Mouse (Mus musculus): ENCODE measurements at regions not wholly inside any gene's neighbourhood (a gene's known extent, or its start where the extent isn't known, plus 50 kb on each side); places are given as distances from the start of the nearest gene placed in this dataset.
A peak's percentile ranks its signal among the peaks of the same experiment; 100 is the strongest.

GRCm38 (mm10) chr2:51045626-51046025, 103.3 kb downstream of the Rnd3 start:
- Histone ChIP-seq H3K36me3 (no peaks in the 10 kb centered on the region), H3K27me3 (ENCODE audit: low read depth, poor library complexity, severe bottlenecking) (no peaks in the 10 kb centered on the region), H3K27ac (replicated peaks) (no peak overlapping the region), H3K4me1 (peaks cover 28% of the 10 kb centered on the region), H3K4me3 (no peak overlapping the region), H3K9me3 (replicated peaks) (no peaks in the 10 kb centered on the region)
- WGBS: 88% methylated on average over 2 of the region's 2 CpGs
- no peak for DNase-seq (ENCODE audit: low spot score)

DNA sequence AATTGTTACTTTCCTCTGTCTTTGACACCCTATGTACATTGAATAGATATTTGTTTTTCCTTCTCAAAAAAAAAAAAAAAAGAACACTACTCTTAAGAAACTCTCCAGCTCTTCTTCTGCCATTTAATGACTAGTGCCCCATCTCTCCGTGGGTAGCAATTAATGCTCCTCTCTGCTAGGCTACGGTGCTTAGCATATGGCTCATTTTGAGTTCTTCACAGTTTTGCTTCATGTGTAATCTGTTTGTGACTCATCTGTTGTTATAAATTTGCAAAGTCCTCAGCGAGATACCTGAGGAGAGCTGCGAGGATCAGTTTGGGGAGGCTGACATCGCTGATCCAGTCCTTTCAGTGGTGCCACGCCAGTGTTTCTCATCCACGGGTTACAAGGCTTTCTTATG, 107.8 kb downstream of the Rnd3 start:
- Histone ChIP-seq H3K4me1 (peaks cover 17% of the 10 kb centered on the region), H3K27ac (replicated peaks) (0 out of 2 replicates have a peak overlapping the region, but pooled peaks have one; percentile 33), H3K36me3 (no peaks in the 10 kb centered on the region), H3K9me3 (replicated peaks) (no peaks in the 10 kb centered on the region), H3K27me3 (ENCODE audit: low read depth, poor library complexity, severe bottlenecking) (no peaks in the 10 kb centered on the region), H3K4me3 (no peak overlapping the region)
- no peak for DNase-seq (ENCODE audit: low spot score)
- WGBS: 61% methylated on average over 7 of the region's 7 CpGs

- 72% methylated on average over 6 of the region's 6 CpGs for WGBS
Observed at GRCm38 (mm10) chr2:51038685-51039084, 110.2 kb downstream of the Rnd3 start.

DNA sequence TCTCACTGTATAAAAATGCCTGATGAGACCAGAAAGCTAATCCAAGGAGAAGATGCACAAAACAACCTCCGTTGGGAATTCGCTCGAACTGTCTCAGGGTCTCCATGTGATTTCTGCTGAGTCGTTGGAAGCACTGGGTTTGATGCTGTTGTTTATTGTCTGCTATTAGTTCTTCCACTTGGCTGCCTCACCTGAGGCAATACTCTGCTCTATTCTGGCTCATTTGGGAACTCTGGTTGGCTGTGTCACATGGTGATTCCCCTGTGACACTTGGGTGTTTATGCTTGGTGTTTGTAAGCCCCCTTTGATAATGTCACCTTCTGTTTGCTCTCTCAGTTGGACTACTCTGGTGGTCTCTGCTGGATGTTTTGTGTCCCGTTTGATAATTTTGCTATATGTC, 111.9 kb downstream of the Rnd3 start:
- no peak overlapping the region for H3K4me3 ChIP-seq
- no peak overlapping the region for H3K27ac ChIP-seq (replicated peaks)
- 87% methylated on average over 5 of the region's 5 CpGs for WGBS
- H3K36me3 ChIP-seq: no peaks in the 10 kb centered on the region
- no peaks in the 10 kb centered on the region for H3K9me3 ChIP-seq (replicated peaks)
- DNase-seq (ENCODE audit: low spot score): no peak
- no peaks in the 10 kb centered on the region for H3K27me3 ChIP-seq (ENCODE audit: low read depth, poor library complexity, severe bottlenecking)
- H3K4me1 ChIP-seq: peaks cover 24% of the 10 kb centered on the region

More at GRCm38 (mm10) chr2:51038685-51039084, 110.2 kb downstream of the Rnd3 start:
- H3K4me1 ChIP-seq: peaks cover 21% of the 10 kb centered on the region
- DNase-seq (ENCODE audit: low spot score): no peak
- H3K27ac ChIP-seq (replicated peaks): no peak overlapping the region
- H3K27me3 ChIP-seq (ENCODE audit: low read depth, poor library complexity, severe bottlenecking): no peaks in the 10 kb centered on the region
- no peak overlapping the region for H3K4me3 ChIP-seq
- H3K36me3 ChIP-seq: no peaks in the 10 kb centered on the region
- H3K9me3 ChIP-seq (replicated peaks): no peaks in the 10 kb centered on the region

DNA sequence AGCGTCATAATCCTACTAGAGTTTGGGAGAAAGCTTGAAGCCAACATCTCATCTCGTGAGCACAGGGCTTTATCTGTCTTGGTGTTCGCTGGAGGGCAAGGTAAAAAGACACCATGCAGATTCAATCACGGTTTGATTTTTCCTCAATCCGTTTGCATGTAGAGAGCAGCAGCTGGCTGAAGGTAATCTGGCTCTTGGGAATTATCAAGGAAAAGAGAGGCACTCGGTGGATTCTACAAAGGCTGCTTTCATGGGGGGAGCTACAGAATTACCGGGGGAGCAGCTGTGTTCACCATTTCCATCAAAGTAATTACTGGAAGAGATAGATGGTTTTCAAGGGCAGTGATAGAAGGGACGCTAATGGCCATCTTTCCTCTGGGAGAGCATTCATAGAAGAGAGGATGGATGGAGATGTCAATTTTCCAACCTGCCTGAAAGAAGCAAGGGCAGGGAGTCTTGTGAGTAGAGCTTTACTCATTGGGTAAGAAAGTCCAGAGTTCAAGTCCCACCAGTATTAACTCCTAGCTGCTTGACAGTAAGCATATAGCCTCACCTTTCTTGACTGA, 112.6 kb downstream of the Rnd3 start:
- 78% methylated on average over 8 of the region's 8 CpGs for WGBS
- no peak for DNase-seq (ENCODE audit: low spot score)
- Histone ChIP-seq H3K36me3 (no peaks in the 10 kb centered on the region), H3K4me1 (peaks cover 24% of the 10 kb centered on the region), H3K4me3 (no peak overlapping the region), H3K27me3 (ENCODE audit: low read depth, poor library complexity, severe bottlenecking) (no peaks in the 10 kb centered on the region), H3K27ac (replicated peaks) (no peak overlapping the region), H3K9me3 (replicated peaks) (no peaks in the 10 kb centered on the region)

DNA sequence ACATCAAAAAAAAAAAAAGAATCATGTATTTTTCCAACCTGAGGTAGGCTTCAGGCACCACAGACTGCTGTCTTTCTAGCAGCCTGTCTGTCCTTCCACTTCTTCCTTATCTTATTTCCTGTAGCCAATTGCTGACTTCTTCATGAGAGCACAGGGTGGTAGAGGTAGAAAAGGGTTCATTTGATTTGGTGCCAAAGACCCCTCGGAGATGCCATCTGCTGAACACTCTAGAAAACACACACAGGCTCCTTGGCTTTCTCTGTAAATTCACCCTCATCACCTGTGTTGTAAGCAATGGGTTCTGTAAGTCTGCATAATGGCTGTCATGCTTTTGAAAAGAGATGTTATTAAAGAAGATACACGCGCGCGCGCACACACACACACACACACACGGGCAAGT, 115.0 kb downstream of the Rnd3 start:
- Histone ChIP-seq H3K27me3 (ENCODE audit: low read depth, poor library complexity, severe bottlenecking) (no peaks in the 10 kb centered on the region), H3K27ac (replicated peaks) (no peak overlapping the region), H3K4me1 (peaks cover 11% of the 10 kb centered on the region), H3K9me3 (replicated peaks) (no peaks in the 10 kb centered on the region), H3K4me3 (no peak overlapping the region), H3K36me3 (no peaks in the 10 kb centered on the region)
- 95% methylated on average over 7 of the region's 7 CpGs for WGBS
- no peak for DNase-seq (ENCODE audit: low spot score)

- no peaks in the 10 kb centered on the region for H3K36me3 ChIP-seq
- H3K4me1 ChIP-seq: peaks cover 4% of the 10 kb centered on the region; the same call in 1 of the 2 replicates
- DNase-seq (ENCODE audit: low spot score): no peak
- H3K27me3 ChIP-seq (ENCODE audit: low read depth, poor library complexity, severe bottlenecking): no peaks in the 10 kb centered on the region
- WGBS: 86% methylated on average over 2 of the region's 2 CpGs
- H3K27ac ChIP-seq (replicated peaks): no peak overlapping the region
- H3K4me3 ChIP-seq: no peak overlapping the region
- 0 out of 2 replicates have a peak, but pooled peaks cover 6% of the 10 kb centered on the region for H3K9me3 ChIP-seq (replicated peaks)
Observed at GRCm38 (mm10) chr2:51022479-51022878, 126.4 kb downstream of the Rnd3 start.

GRCm38 (mm10) chr2:51016129-51016402, 132.8 kb downstream of the Rnd3 start:
- H3K9me3 ChIP-seq (replicated peaks): no peaks in the 10 kb centered on the region
- DNase-seq (ENCODE audit: low spot score): no peak
- H3K36me3 ChIP-seq: no peaks in the 10 kb centered on the region
- WGBS: 94% methylated on average over 5 of the region's 5 CpGs
- no peak overlapping the region for H3K27ac ChIP-seq (replicated peaks)
- peaks cover 4% of the 10 kb centered on the region for H3K4me1 ChIP-seq
- no peaks in the 10 kb centered on the region for H3K27me3 ChIP-seq (ENCODE audit: low read depth, poor library complexity, severe bottlenecking)
- H3K4me3 ChIP-seq: no peak overlapping the region

GRCm38 (mm10) chr2:51015360-51016128, 133.4 kb downstream of the Rnd3 start:
- Histone ChIP-seq H3K9me3 (replicated peaks) (no peaks in the 10 kb centered on the region), H3K27ac (replicated peaks) (peak overlapping the region; percentile 40; the same call in 1 of the 2 replicates), H3K4me1 (peaks cover 4% of the 10 kb centered on the region), H3K27me3 (ENCODE audit: low read depth, poor library complexity, severe bottlenecking) (no peaks in the 10 kb centered on the region), H3K36me3 (no peaks in the 10 kb centered on the region), H3K4me3 (no peak overlapping the region)
- 81% methylated on average over 7 of the region's 7 CpGs for WGBS
- DNase-seq (ENCODE audit: low spot score): no peak

GRCm38 (mm10) chr2:51014232-51014631, 134.7 kb downstream of the Rnd3 start:
- Histone ChIP-seq H3K27me3 (ENCODE audit: low read depth, poor library complexity, severe bottlenecking) (no peaks in the 10 kb centered on the region), H3K4me3 (no peak overlapping the region), H3K4me1 (peaks cover 7% of the 10 kb centered on the region), H3K9me3 (replicated peaks) (no peaks in the 10 kb centered on the region), H3K27ac (replicated peaks) (no peak overlapping the region), H3K36me3 (no peaks in the 10 kb centered on the region)
- DNase-seq (ENCODE audit: low spot score): no peak

GRCm38 (mm10) chr2:51013090-51013489, 135.8 kb downstream of the Rnd3 start:
- 77% methylated on average over 2 of the region's 2 CpGs for WGBS
- no peak for DNase-seq (ENCODE audit: low spot score)
- H3K4me3 ChIP-seq: no peak overlapping the region

GRCm38 (mm10) chr2:51008251-51008533, 140.7 kb downstream of the Rnd3 start:
- no peaks in the 10 kb centered on the region for H3K9me3 ChIP-seq (replicated peaks)
- no peaks in the 10 kb centered on the region for H3K36me3 ChIP-seq
- peak overlapping the region; percentile 74 for H3K27ac ChIP-seq (replicated peaks)
- DNase-seq (ENCODE audit: low spot score): peak; percentile 13
- peaks cover 37% of the 10 kb centered on the region for H3K4me1 ChIP-seq
- no peaks in the 10 kb centered on the region for H3K27me3 ChIP-seq (ENCODE audit: low read depth, poor library complexity, severe bottlenecking)
- no peak overlapping the region for H3K4me3 ChIP-seq
- WGBS: 77% methylated on average over 2 of the region's 2 CpGs

More at GRCm38 (mm10) chr2:51013090-51013489, 135.8 kb downstream of the Rnd3 start:
- Histone ChIP-seq H3K4me1 (peaks cover 18% of the 10 kb centered on the region), H3K9me3 (replicated peaks) (no peaks in the 10 kb centered on the region), H3K27me3 (ENCODE audit: low read depth, poor library complexity, severe bottlenecking) (no peaks in the 10 kb centered on the region), H3K27ac (replicated peaks) (no peak overlapping the region), H3K36me3 (no peaks in the 10 kb centered on the region)

DNA sequence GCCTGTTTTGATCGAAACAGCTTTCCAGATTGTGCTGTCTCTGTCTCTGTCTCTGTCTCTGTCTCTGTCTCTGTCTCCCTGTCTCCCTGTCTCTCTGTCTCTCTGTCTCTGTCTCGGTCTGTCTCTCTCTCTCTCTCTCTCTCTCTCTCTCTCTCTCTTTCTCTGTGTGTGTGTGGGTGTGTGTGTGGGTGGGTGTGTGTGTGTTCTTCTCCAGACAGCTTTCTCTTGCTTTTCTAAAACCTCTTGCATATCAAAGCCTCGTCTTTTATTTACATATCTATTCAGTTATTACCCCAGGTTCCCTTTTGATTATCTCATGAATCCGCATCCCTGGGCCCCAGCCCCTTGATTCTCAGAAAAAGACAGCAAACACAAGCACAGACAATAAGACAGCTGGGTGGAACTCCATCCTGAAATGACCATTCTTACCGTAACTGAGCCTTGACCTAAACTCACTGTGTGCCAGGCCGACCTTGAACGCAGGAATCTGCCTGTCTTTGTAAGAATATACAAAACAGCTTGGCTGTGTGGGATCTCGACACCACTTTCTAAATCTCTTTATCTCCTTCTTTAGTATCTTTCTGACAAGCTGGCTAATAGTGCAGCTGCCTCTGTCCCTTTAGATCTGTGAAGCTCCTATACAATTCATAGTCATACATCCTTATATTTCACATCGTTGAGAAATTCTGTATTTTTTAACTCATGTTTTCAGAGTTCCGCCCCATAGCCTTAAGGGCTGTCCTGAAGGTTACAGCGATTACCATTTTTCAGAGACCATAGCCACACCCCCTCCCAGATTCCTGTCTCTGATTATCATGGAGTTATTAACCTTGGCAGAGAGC, 141.3 kb downstream of the Rnd3 start:
- no peak overlapping the region for H3K4me3 ChIP-seq
- peaks cover 37% of the 10 kb centered on the region for H3K4me1 ChIP-seq
- peak overlapping the region; percentile 74 for H3K27ac ChIP-seq (replicated peaks)
- 51% methylated on average over 11 of the region's 11 CpGs for WGBS
- DNase-seq (ENCODE audit: low spot score): peak; percentile 36
- H3K36me3 ChIP-seq: no peaks in the 10 kb centered on the region
- H3K9me3 ChIP-seq (replicated peaks): no peaks in the 10 kb centered on the region
- H3K27me3 ChIP-seq (ENCODE audit: low read depth, poor library complexity, severe bottlenecking): no peaks in the 10 kb centered on the region
